Mouse (Mus musculus): ENCODE measurements around the gene Tmem107. TPM values are rescaled to one million over a fixed set of nuclear protein-coding genes. Genes with fewer than 3 reads are reported as not detected.

Gene Tmem107
- polyA plus RNA-seq, 1 experiment from 2014 or later: 61.0 TPM

GRCm38 (mm10) chr11:69118765-69119164, 48.2 kb downstream of the Tmem107 start:
- ATAC-seq (ENCODE audit: low FRiP score, low TSS enrichment): no peak
- Histone ChIP-seq H3K27me3 (ENCODE audit: insufficient read depth, low read length) (no peaks in the 10 kb centered on the region), H3K4me2 (replicated peaks; ENCODE audit: low read depth, low read length) (peak overlapping the region; percentile 88), H3K27ac (ENCODE audit: low read length) (no peak overlapping the region), H3K36me3 (ENCODE audit: insufficient read depth, low read length) (no peaks in the 10 kb centered on the region), H3K9ac (replicated peaks; ENCODE audit: low read length) (no peak overlapping the region), H3K4me3 (ENCODE audit: low read length) (peak overlapping the region; percentile 85), H3K9me3 (ENCODE audit: low read length) (no peaks in the 10 kb centered on the region), H3K4me1 (ENCODE audit: insufficient read depth, low read length) (peaks cover 25% of the 10 kb centered on the region)
- WGBS: under 1% methylated on average over 15 of the region's 15 CpGs

- no peaks in the 10 kb centered on the region for H3K9me3 ChIP-seq (ENCODE audit: low read length)
- no peaks in the 10 kb centered on the region for H3K36me3 ChIP-seq (ENCODE audit: insufficient read depth, low read length)
- H3K4me2 ChIP-seq (replicated peaks; ENCODE audit: low read depth, low read length): peak overlapping the region; percentile 88
- H3K27me3 ChIP-seq (ENCODE audit: insufficient read depth, low read length): no peaks in the 10 kb centered on the region
- 28% methylated on average over 14 of the region's 14 CpGs for WGBS
- peaks cover 25% of the 10 kb centered on the region for H3K4me1 ChIP-seq (ENCODE audit: insufficient read depth, low read length)
- H3K27ac ChIP-seq (ENCODE audit: low read length): no peak overlapping the region
- peak overlapping the region; percentile 52 for H3K9ac ChIP-seq (replicated peaks; ENCODE audit: low read length)
- no peak for ATAC-seq (ENCODE audit: low FRiP score, low TSS enrichment)
- H3K4me3 ChIP-seq (ENCODE audit: low read length): peak overlapping the region; percentile 58
Measured at GRCm38 (mm10) chr11:69119446-69120155, 49.0 kb downstream of the Tmem107 start.

- WGBS: 2% methylated on average over 27 of the region's 27 CpGs
- ATAC-seq (ENCODE audit: low FRiP score, low TSS enrichment): no peak
Measured at GRCm38 (mm10) chr11:69120221-69121000, 49.8 kb downstream of the Tmem107 start, which contains the start of gene Hes7. Hes7 (plus strand) TSS chr11:69120404.

GRCm38 (mm10) chr11:69121001-69121740, 50.6 kb downstream of the Tmem107 start:
- Histone ChIP-seq H3K27me3 (ENCODE audit: insufficient read depth, low read length) (no peaks in the 10 kb centered on the region), H3K4me3 (ENCODE audit: low read length) (peak overlapping the region; percentile 58), H3K9me3 (ENCODE audit: low read length) (no peaks in the 10 kb centered on the region), H3K9ac (replicated peaks; ENCODE audit: low read length) (peak overlapping the region; percentile 71), H3K27ac (ENCODE audit: low read length) (no peak overlapping the region), H3K4me2 (replicated peaks; ENCODE audit: low read depth, low read length) (peak overlapping the region; percentile 88), H3K36me3 (ENCODE audit: insufficient read depth, low read length) (no peaks in the 10 kb centered on the region), H3K4me1 (ENCODE audit: insufficient read depth, low read length) (peaks cover 31% of the 10 kb centered on the region)
- ATAC-seq (ENCODE audit: low FRiP score, low TSS enrichment): no peak
- under 1% methylated on average over 33 of the region's 33 CpGs for WGBS

More at GRCm38 (mm10) chr11:69120221-69121000, 49.8 kb downstream of the Tmem107 start, which contains the start of gene Hes7:
- Histone ChIP-seq H3K4me3 (ENCODE audit: low read length) (peak within 1 kb of the TSS; percentile 58), H3K9me3 (ENCODE audit: low read length) (no peaks in the 10 kb centered on the region), H3K4me1 (ENCODE audit: insufficient read depth, low read length) (peaks cover 25% of the 10 kb centered on the region), H3K36me3 (ENCODE audit: insufficient read depth, low read length) (no peaks in the 10 kb centered on the region), H3K4me2 (replicated peaks; ENCODE audit: low read depth, low read length) (peak within 1 kb of the TSS; percentile 88), H3K27ac (ENCODE audit: low read length) (no peak within 1 kb of the TSS), H3K27me3 (ENCODE audit: insufficient read depth, low read length) (no peaks in the 10 kb centered on the region), H3K9ac (replicated peaks; ENCODE audit: low read length) (peak within 1 kb of the TSS; percentile 71)

- ATAC-seq (ENCODE audit: low FRiP score, low TSS enrichment): no peak
- Histone ChIP-seq H3K9me3 (ENCODE audit: low read length) (no peaks in the 10 kb centered on the region), H3K27ac (ENCODE audit: low read length) (peak overlapping the region; percentile 86), H3K4me2 (replicated peaks; ENCODE audit: low read depth, low read length) (peak overlapping the region; percentile 88), H3K36me3 (ENCODE audit: insufficient read depth, low read length) (no peaks in the 10 kb centered on the region), H3K4me3 (ENCODE audit: low read length) (peak overlapping the region; percentile 58), H3K9ac (replicated peaks; ENCODE audit: low read length) (peak overlapping the region; percentile 71), H3K4me1 (ENCODE audit: insufficient read depth, low read length) (peaks cover 34% of the 10 kb centered on the region), H3K27me3 (ENCODE audit: insufficient read depth, low read length) (no peaks in the 10 kb centered on the region)
- under 1% methylated on average over 27 of the region's 32 CpGs for WGBS
Measured at GRCm38 (mm10) chr11:69121741-69122335, 51.2 kb downstream of the Tmem107 start.

GRCm38 (mm10) chr11:69122336-69122951, 51.8 kb downstream of the Tmem107 start, which contains the start of gene 9130213A22Rik:
9130213A22Rik (minus strand) TSS chr11:69122589.
- no peaks in the 10 kb centered on the region for H3K27me3 ChIP-seq (ENCODE audit: insufficient read depth, low read length)
- H3K4me3 ChIP-seq (ENCODE audit: low read length): peak within 1 kb of the TSS; percentile 58
- peak; percentile 74 for ATAC-seq (ENCODE audit: low FRiP score, low TSS enrichment)
- H3K27ac ChIP-seq (ENCODE audit: low read length): peak within 1 kb of the TSS; percentile 86
- H3K9ac ChIP-seq (replicated peaks; ENCODE audit: low read length): peak within 1 kb of the TSS; percentile 71
- H3K9me3 ChIP-seq (ENCODE audit: low read length): no peaks in the 10 kb centered on the region
- peaks cover 31% of the 10 kb centered on the region for H3K4me1 ChIP-seq (ENCODE audit: insufficient read depth, low read length)
- no peaks in the 10 kb centered on the region for H3K36me3 ChIP-seq (ENCODE audit: insufficient read depth, low read length)
- H3K4me2 ChIP-seq (replicated peaks; ENCODE audit: low read depth, low read length): peak within 1 kb of the TSS; percentile 88
- WGBS: under 1% methylated on average over 65 of the region's 66 CpGs

Other genes with a start within 250 kb of the Tmem107 start
- gene Ndel1, start 198.9 kb upstream of the Tmem107 start, polyA plus RNA-seq (2015; fragmentation: Nextera tagmentation; extraction: Ambion mirVana): 90.9 and 96.3 TPM in 2 replicates
- gene Rnf222, start 182.3 kb upstream of the Tmem107 start, polyA plus RNA-seq (2015; fragmentation: Nextera tagmentation; extraction: Ambion mirVana): 0.05 and 0.17 TPM in 2 replicates
- 897 and 905 TPM in 2 replicates for gene Rpl26, start 169.2 kb upstream of the Tmem107 start, polyA plus RNA-seq (2015; fragmentation: Nextera tagmentation; extraction: Ambion mirVana)
- gene Odf4, start 143.7 kb upstream of the Tmem107 start, polyA plus RNA-seq (2015; fragmentation: Nextera tagmentation; extraction: Ambion mirVana): not detected in 2 replicates
- gene Arhgef15, start 113.3 kb upstream of the Tmem107 start, polyA plus RNA-seq (2015; fragmentation: Nextera tagmentation; extraction: Ambion mirVana): 20.0 and 23.0 TPM in 2 replicates
- 7.6 and 7.9 TPM in 2 replicates for gene Slc25a35, start 102.7 kb upstream of the Tmem107 start, polyA plus RNA-seq (2015; fragmentation: Nextera tagmentation; extraction: Ambion mirVana)
- gene Rangrf, start 95.6 kb upstream of the Tmem107 start, polyA plus RNA-seq (2015; fragmentation: Nextera tagmentation; extraction: Ambion mirVana): 62.3 and 63.9 TPM in 2 replicates
- 33.9 and 41.9 TPM in 2 replicates for gene Pfas, start 62.3 kb upstream of the Tmem107 start, polyA plus RNA-seq (2015; fragmentation: Nextera tagmentation; extraction: Ambion mirVana)
- gene Ctc1, start 54.9 kb upstream of the Tmem107 start, polyA plus RNA-seq (2015; fragmentation: Nextera tagmentation; extraction: Ambion mirVana): 64.1 and 68.0 TPM in 2 replicates
- gene Aurkb, start 25.2 kb upstream of the Tmem107 start, polyA plus RNA-seq (2015; fragmentation: Nextera tagmentation; extraction: Ambion mirVana): 176 and 177 TPM in 2 replicates
- gene Borcs6, start 11.1 kb upstream of the Tmem107 start, polyA plus RNA-seq (2015; fragmentation: Nextera tagmentation; extraction: Ambion mirVana): 8.0 and 9.1 TPM in 2 replicates
- 81.5 and 114 TPM in 2 replicates for gene Vamp2, start 17.7 kb downstream of the Tmem107 start, polyA plus RNA-seq (2015; fragmentation: Nextera tagmentation; extraction: Ambion mirVana)
- 11.4 and 15.6 TPM in 2 replicates for gene Per1, start 24.4 kb downstream of the Tmem107 start, polyA plus RNA-seq (2015; fragmentation: Nextera tagmentation; extraction: Ambion mirVana)
- 0.39 and 0.51 TPM in 2 replicates for gene Hes7, start 49.6 kb downstream of the Tmem107 start, polyA plus RNA-seq (2015; fragmentation: Nextera tagmentation; extraction: Ambion mirVana)
- 0.33 and 0.42 TPM in 2 replicates for gene 9130213A22Rik, start 51.8 kb downstream of the Tmem107 start, polyA plus RNA-seq (2015; fragmentation: Nextera tagmentation; extraction: Ambion mirVana)
- gene Aloxe3, start 55.1 kb downstream of the Tmem107 start, polyA plus RNA-seq (2015; fragmentation: Nextera tagmentation; extraction: Ambion mirVana): 0.32 and 0.76 TPM in 2 replicates
- 0.30 and 0.41 TPM in 2 replicates for gene Alox12b, start 86.2 kb downstream of the Tmem107 start, polyA plus RNA-seq (2015; fragmentation: Nextera tagmentation; extraction: Ambion mirVana)
- gene Alox8, start 127.0 kb downstream of the Tmem107 start, polyA plus RNA-seq (2015; fragmentation: Nextera tagmentation; extraction: Ambion mirVana): 0.46 and 0.72 TPM in 2 replicates
- gene Gucy2e, start 166.2 kb downstream of the Tmem107 start, polyA plus RNA-seq (2015; fragmentation: Nextera tagmentation; extraction: Ambion mirVana): 0.17 and 0.27 TPM in 2 replicates